Mouse (Mus musculus) ES-Bruce4 (cell line): ENCODE data around the gene Itln1. TPM values are rescaled to one million over a fixed set of nuclear protein-coding genes. Genes with fewer than 3 reads are reported as not detected.
A peak's percentile ranks its signal among the peaks of the same experiment; 100 is the strongest.

Experiments used
- H3K27ac ChIP-seq: 2 replicates; pipeline ENCODE4 v1.5.1; 2012; ENCODE audit warnings: low read length, inconsistent platforms; ENCODE audit not compliant: insufficient read depth
- H3K27me3 ChIP-seq: 2 replicates; pipeline ENCODE4 v1.6.1; 2012; ENCODE audit warnings: mild to moderate bottlenecking, low read length, inconsistent platforms; ENCODE audit not compliant: control insufficient read depth, poor library complexity, insufficient read depth, severe bottlenecking
- H3K36me3 ChIP-seq: 2 replicates; pipeline ENCODE4 v1.6.1; 2012; ENCODE audit warnings: inconsistent platforms, mild to moderate bottlenecking, low read length, moderate library complexity; ENCODE audit not compliant: control insufficient read depth, poor library complexity, insufficient read depth, severe bottlenecking
- H3K4me1 ChIP-seq: one replicate; pipeline ENCODE4 v1.8.1; 2011; ENCODE audit warnings: low read length; ENCODE audit not compliant: control insufficient read depth, insufficient read depth
- H3K4me3 ChIP-seq: 2 replicates; pipeline ENCODE4 v1.5.1; 2011; ENCODE audit warnings: low read depth, mild to moderate bottlenecking, low read length
- H3K9ac ChIP-seq: 2 replicates; pipeline ENCODE4 v1.6.1; 2012; ENCODE audit warnings: low read depth, mild to moderate bottlenecking, inconsistent platforms; ENCODE audit not compliant: poor library complexity, severe bottlenecking
- H3K9me3 ChIP-seq: replicated peaks from 2 replicates; pipeline ENCODE4 v1.6.1; 2012; ENCODE audit warnings: mild to moderate bottlenecking, low read length, inconsistent platforms; ENCODE audit not compliant: control insufficient read depth, poor library complexity, insufficient read depth, severe bottlenecking
- CTCF ChIP-seq: IDR thresholded peaks from one replicate; pipeline ENCODE4 v1.8.1; 2011; ENCODE audit warnings: low read depth, low read length
- EP300 ChIP-seq: IDR thresholded peaks from 2 replicates; pipeline ENCODE4 v1.6.1; 2011; ENCODE audit warnings: low read depth, low read length; ENCODE audit not compliant: insufficient read depth
- POLR2A ChIP-seq: IDR thresholded peaks from one replicate; pipeline ENCODE4 v1.8.1; 2011; ENCODE audit warnings: low read length; ENCODE audit not compliant: insufficient read depth
- polyA plus RNA-seq: library from polyadenylated mRNA; stranded (reverse); fragments of >200 nt; gene quantifications from 2 replicates; pipeline ENCODE4 v1.2.4, GENCODE M21; 2011; ENCODE audit warnings: low read depth; ENCODE audit not compliant: missing spikeins, insufficient read depth, insufficient read length

Itln1 gene
- polyA plus RNA-seq, 1 experiment, result not detected

DNA sequence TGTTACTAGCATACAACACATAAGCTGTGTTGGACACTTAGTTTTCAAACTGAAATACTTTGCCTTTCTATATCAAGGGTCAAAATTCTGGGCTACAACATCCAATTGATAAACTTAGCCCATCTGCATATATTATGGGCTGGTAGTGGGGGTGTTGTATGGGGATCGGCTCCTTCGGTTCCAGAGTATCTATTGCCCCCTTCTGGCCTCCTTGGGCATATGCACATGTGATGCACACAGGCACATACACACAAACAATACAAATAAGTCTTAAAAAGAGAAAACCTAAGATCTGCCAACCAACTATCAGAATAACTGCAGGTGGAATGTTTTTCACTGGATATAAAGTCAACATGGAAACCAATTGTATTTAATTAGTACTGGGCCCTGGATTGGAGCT is 21.9 kb downstream of the Itln1 start:
- no peak overlapping the region for H3K4me3 ChIP-seq
- no peaks in the 10 kb centered on the region for H3K36me3 ChIP-seq
- no peak overlapping the region for H3K27ac ChIP-seq
- H3K9ac ChIP-seq, result no peak overlapping the region
- H3K4me1 ChIP-seq, result no peaks in the 10 kb centered on the region
- TF ChIP-seq POLR2A, result no peak
- no peak for TF ChIP-seq EP300
- TF ChIP-seq CTCF, result peak; percentile 38
- 0 out of 2 replicates have a peak, but pooled peaks cover under 1% of the 10 kb centered on the region for H3K9me3 ChIP-seq
- H3K27me3 ChIP-seq, result no peaks in the 10 kb centered on the region

DNA sequence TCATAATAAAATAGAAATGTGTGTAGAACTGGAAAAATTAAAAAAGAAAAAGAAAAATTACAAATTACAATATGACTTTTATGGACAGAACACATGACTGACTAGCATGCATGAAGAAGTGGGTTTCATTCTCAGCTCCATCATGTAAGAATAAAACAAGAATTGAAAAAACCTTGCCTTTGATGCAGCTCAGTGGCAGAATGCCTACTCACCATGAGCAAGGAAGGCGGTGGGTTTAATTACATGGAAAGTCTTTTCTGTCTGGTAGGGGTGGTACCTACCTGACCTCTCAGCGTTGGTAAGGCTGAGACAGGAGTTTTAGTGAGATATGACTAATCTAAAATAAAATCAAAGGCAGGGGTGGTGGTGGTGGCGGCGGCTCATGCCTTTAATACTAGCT is 30.5 kb downstream of the Itln1 start:
- H3K9me3 ChIP-seq, result no peaks in the 10 kb centered on the region
- TF ChIP-seq POLR2A, result no peak
- no peak for TF ChIP-seq EP300
- TF ChIP-seq CTCF, result no peak
- H3K27me3 ChIP-seq, result no peaks in the 10 kb centered on the region
- H3K9ac ChIP-seq, result peak overlapping the region; percentile 44; the same call in 1 of the 2 replicates
- no peak overlapping the region for H3K4me3 ChIP-seq
- H3K4me1 ChIP-seq, result peaks cover 3% of the 10 kb centered on the region
- H3K27ac ChIP-seq, result no peak overlapping the region
- no peaks in the 10 kb centered on the region for H3K36me3 ChIP-seq

DNA sequence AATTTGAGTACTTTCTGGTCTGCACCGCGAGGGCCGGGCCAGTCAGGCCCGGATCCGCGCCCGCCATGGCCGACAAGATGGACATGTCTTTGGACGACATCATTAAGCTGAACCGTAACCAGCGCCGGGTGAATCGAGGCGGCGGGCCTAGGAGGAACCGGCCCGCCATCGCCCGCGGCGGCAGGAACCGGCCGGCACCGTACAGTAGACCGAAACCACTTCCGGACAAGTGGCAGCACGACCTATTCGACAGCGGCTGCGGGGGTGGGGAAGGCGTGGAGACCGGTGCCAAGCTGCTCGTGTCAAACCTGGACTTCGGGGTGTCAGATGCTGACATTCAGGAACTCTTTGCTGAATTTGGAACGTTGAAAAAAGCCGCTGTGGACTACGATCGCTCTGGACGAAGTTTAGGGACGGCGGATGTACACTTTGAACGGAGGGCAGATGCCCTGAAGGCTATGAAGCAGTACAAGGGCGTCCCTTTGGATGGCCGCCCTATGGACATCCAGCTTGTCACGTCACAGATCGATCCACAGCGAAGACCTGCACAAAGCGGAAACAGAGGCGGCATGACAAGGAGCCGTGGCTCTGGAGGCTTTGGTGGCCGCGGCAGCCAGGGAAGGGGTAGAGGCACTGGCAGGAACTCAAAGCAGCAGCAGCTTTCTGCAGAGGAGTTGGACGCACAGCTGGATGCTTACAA is 31.4 kb downstream of the Itln1 start:
- H3K4me3 ChIP-seq, result peak overlapping the region; percentile 69

DNA sequence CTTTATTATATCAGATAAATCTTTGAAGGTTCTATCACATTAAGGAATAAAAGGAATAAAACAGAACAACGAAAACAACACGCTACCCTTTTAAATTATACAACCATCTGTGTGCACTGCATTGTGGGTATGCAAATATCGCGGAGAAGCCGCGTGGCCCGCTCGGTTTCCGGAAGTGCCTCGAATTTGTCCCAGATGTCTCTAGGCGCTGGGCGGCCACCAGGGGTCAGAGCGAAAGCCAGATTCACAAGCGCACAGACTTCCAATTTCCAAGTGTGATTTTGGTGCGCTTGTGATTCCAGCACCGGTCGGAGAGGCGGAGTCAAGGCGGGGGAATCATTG is 31.9 kb downstream of the Itln1 start, which contains the start of gene Alyref2:
Alyref2 (plus strand) TSS at position 229 of the 342 bp plus-strand sequence.
- H3K9ac ChIP-seq, result peak within 1 kb of the TSS; percentile 57

More for the DNA sequence above, 31.4 kb downstream of the Itln1 start:
- Histone ChIP-seq H3K4me1 (peaks cover 3% of the 10 kb centered on the region), H3K9me3 (no peaks in the 10 kb centered on the region), H3K27ac (peak overlapping the region; percentile 70), H3K9ac (peak overlapping the region; percentile 44), H3K36me3 (no peaks in the 10 kb centered on the region), H3K27me3 (no peaks in the 10 kb centered on the region)
- TF ChIP-seq EP300 (no peak), POLR2A (no peak), CTCF (no peak)

DNA sequence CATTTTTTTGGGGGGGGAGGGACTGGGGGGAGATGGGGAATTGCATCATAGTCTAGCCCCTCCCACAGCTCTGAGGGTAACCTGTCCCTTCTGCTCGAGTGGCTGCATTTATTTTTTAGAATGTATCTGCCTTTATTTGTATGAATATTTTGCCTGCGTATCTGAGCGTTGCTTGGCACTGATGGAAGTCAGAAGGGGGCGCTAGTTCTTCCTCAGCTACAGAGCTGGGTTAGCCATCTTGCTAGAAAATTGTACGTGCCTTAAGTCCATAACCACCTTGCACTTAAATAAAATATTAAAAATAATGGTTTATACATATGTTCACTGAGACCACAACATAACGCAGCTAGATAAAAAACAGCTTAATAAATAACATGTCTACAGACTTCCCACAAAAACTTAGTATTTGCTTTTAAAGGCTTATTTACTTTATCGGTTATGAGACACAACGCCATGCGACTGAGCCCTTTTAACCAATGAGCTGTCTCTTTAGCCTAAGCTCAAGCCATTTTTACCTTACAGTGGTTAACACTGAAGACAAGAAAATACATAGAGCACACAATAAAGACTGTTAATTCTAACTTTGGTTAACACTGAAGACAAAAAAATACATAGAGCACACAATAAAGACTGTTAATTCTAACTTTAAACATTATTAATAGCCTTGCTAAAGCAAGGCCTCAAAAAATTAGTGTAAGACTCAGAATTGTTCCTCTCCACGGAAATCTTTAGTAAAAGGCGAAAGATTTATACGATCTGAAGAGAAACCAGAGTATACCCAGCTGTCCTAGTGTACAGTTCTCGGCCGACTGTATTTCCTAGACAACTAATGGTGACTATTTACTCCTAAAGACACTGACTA is 32.5 kb downstream of the Itln1 start:
- H3K9ac ChIP-seq, result peak overlapping the region; percentile 57
- no peak overlapping the region for H3K4me3 ChIP-seq
- no peaks in the 10 kb centered on the region for H3K9me3 ChIP-seq
- no peaks in the 10 kb centered on the region for H3K36me3 ChIP-seq
- no peaks in the 10 kb centered on the region for H3K27me3 ChIP-seq
- TF ChIP-seq EP300 (no peak), POLR2A (peak; percentile 21), CTCF (peak; percentile 43)
- peak overlapping the region; percentile 50 for H3K27ac ChIP-seq
- H3K4me1 ChIP-seq, result peaks cover 3% of the 10 kb centered on the region

More for the DNA sequence above, 31.9 kb downstream of the Itln1 start, which contains the start of gene Alyref2:
- Histone ChIP-seq H3K4me1 (peaks cover 3% of the 10 kb centered on the region), H3K4me3 (peak within 1 kb of the TSS; percentile 69), H3K9me3 (no peaks in the 10 kb centered on the region), H3K27ac (peak within 1 kb of the TSS; percentile 70), H3K36me3 (no peaks in the 10 kb centered on the region), H3K27me3 (no peaks in the 10 kb centered on the region)
- TF ChIP-seq EP300 (peak; percentile 55; the same call in 1 of the 2 replicates), POLR2A (no peak), CTCF (peak; percentile 68)

DNA sequence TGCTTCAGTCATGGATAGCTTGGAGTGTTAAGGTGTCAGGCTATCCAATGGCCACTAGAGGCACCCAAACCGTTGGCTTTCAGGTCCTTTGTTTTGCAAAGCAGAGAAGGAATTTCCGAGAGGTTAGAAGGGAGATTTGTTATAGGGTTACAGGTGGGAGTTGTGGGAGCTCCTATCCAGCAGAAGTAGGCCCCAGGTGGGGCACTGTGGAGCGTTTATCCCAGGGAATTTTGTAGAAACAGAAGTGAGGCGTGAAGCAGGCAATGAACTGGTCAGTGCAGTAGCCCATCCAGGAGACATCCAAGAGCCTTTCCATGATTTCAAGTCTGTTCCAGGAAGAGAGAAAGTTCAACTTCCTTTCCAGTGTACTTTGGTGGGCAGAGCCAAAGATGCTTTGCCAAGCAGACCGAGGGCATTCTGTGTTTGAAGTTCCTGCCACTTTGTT is 33.4 kb downstream of the Itln1 start:
- Histone ChIP-seq H3K27me3 (no peaks in the 10 kb centered on the region), H3K9me3 (no peaks in the 10 kb centered on the region), H3K9ac (peak overlapping the region; percentile 57), H3K4me1 (peaks cover 3% of the 10 kb centered on the region), H3K27ac (peak overlapping the region; percentile 93), H3K36me3 (no peaks in the 10 kb centered on the region), H3K4me3 (no peak overlapping the region)
- no peak for TF ChIP-seq POLR2A
- no peak for TF ChIP-seq EP300
- no peak for TF ChIP-seq CTCF
